41 mouse cellular contexts compared by ENCODE assay signal in the genomic region with DNA sequence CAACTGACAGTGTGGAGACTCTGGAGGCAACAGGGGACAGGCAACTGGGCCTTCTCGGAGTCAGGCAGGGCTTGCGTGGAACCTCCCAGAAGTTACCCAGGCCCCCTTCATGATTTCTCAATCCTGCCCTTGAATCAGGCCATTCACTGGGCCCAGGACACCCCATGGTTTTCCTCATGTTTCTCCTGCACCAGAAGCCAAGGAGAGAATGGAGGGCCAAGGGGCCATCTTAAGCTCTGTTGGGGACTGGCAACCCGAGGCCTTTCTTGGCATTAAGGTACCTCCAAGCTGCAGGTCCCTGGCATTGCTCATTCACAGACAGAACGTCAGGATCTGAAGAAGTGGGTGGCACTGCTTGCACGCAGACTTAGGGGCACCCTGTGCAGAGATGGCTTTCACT. TPM values are rescaled to one million over a fixed set of nuclear protein-coding genes. Genes with fewer than 3 reads are reported as not detected.
"Had no signal": no experiment of that assay in that cellular context is flagged by ENCODE, and none has a peak within 500 bp of the region (broad histone marks: within the 10 kb centered on the region; RNA-seq: fewer than 3 reads in every experiment).

No protein-coding gene starts in this region.

- H3K4me1 ChIP-seq: intestine, embryonic 15.5 days had no signal

- H3K36me3 ChIP-seq: heart, embryonic 12.5 days; heart, embryonic 13.5 days; heart, embryonic 15.5 days; hindbrain, embryonic 10.5 days; hindbrain, embryonic 12.5 days; hindbrain, embryonic 13.5 days; hindbrain, embryonic 15.5 days; intestine, embryonic 15.5 days; kidney, embryonic 15.5 days had no signal

- H3K9me3 ChIP-seq: heart, embryonic 12.5 days; heart, embryonic 13.5 days; heart, embryonic 15.5 days; hindbrain, embryonic 10.5 days; hindbrain, embryonic 12.5 days; hindbrain, embryonic 13.5 days; hindbrain, embryonic 15.5 days; intestine, embryonic 15.5 days; kidney, embryonic 15.5 days had no signal

- ATAC-seq: hindbrain, embryonic 16.5 days; hindbrain, postnatal 0 days; inflammation-experienced regulatory T-cells, adult 6 months; intestine, embryonic 15.5 days; intestine, embryonic 16.5 days; intestine, postnatal 0 days had no signal

- DNase-seq: heart, postnatal 10 days; heart, postnatal 14 days; heart, postnatal 36 days; heart, postnatal 4 days; kidney, adult 11 months; kidney, adult 18-20 months; kidney, adult 2 months; kidney, adult 8-10 months; kidney, adult 9 months; kidney, postnatal 10 days; kidney, postnatal 14 days; kidney, postnatal 25 days; kidney, postnatal 36 days; kidney, postnatal 4 days; layer of hippocampus, adult 9-11 months; layer of hippocampus, postnatal 36 days had no signal

- H3K4me3 ChIP-seq: heart, embryonic 12.5 days; heart, embryonic 13.5 days; heart, embryonic 15.5 days; hindbrain, embryonic 10.5 days; hindbrain, embryonic 12.5 days; hindbrain, embryonic 13.5 days; hindbrain, embryonic 15.5 days; intestine, embryonic 15.5 days; kidney, embryonic 15.5 days; layer of hippocampus, adult 2 months; left cerebral cortex, adult 2 months had no signal

- H3K27ac ChIP-seq: heart, embryonic 13.5 days; heart, embryonic 15.5 days; hindbrain, embryonic 10.5 days; hindbrain, embryonic 12.5 days; hindbrain, embryonic 13.5 days; hindbrain, embryonic 14.5 days; hindbrain, embryonic 15.5 days; hindbrain, postnatal 0 days; intestine, embryonic 15.5 days; kidney, embryonic 15.5 days; kidney, postnatal 0 days; layer of hippocampus, adult 2 months; left cerebral cortex, adult 2 months had no signal

RNA-seq across cellular contexts. Expression of gene Runx3, which starts 3.3 kb away (rescaled TPM):
- total RNA-seq: hindbrain, postnatal 0 days; layer of hippocampus, adult 18-20 months; layer of hippocampus, adult 2 months; layer of hippocampus, postnatal 10 days; layer of hippocampus, postnatal 14 days; layer of hippocampus, postnatal 25 days; layer of hippocampus, postnatal 36 days had no signal
- polyA plus RNA-seq: heart, embryonic 11.5 days; hindbrain, embryonic 14.5 days; hindbrain, embryonic 16.5 days; hindbrain, postnatal 0 days; kidney, embryonic 14.5 days; kidney, embryonic 16.5 days had no signal
